Mouse (Mus musculus): Measurements from ENCODE around the gene Brca2.

DNA sequence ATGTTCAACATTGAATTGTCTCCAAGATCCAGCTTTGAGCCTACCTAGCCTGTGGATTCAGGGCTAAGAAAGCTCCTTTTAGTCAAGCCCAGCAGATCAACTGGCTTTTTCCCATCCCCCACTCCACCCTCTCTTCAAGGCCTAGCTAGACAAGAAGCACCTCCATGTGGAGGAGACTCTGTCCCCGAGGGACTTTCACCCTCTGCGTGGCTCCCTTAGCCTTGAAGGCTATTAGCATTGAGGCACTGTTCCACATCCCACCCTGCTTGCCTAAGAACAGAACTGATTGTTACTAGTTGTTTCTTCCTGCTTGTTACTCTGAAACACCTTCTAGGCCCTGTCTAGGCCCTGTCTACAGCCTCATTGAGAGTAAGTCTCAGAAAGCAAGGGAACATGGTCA is 67.5 kb downstream of the Brca2 start:
- TF ChIP-seq GATA1 (IDR thresholded peaks at IDR 0.05; ENCODE audit: borderline replicate concordance, low read length) (no peak), FLI1 (IDR thresholded peaks at IDR 0.05; ENCODE audit: low read length) (no peak)
